Mouse (Mus musculus) Muller cell, postnatal 12 days (primary cell): ENCODE results near the gene Paxbp1.
A peak's percentile ranks its signal among the peaks of the same experiment; 100 is the strongest.
"Not testable (repeated sequence)": the region's sequence is repeated elsewhere in the genome, so short reads cannot be mapped to it uniquely, and the experiment has no call there.

Experiments used
- DNase-seq: peaks from one replicate; pipeline ENCODE4 v3.0.0-alpha.2; 2015; ENCODE audit errors: inconsistent ontology term

Paxbp1 gene

GRCm38 (mm10) chr16:91044270-91045182 lies at the start of gene Paxbp1:
Gene Paxbp1, minus strand, starts transcription at chr16:91044543.
- peak; percentile 98 for DNase-seq

GRCm38 (mm10) chr16:91086642-91087306 lies 42.4 kb upstream of the Paxbp1 start:
- DNase-seq = no peak

- no peak for DNase-seq
These were observed 41.0 kb upstream of the Paxbp1 start for GRCm38 (mm10) chr16:91085239-91085825.

GRCm38 (mm10) chr16:91084307-91085238 lies 40.2 kb upstream of the Paxbp1 start:
- DNase-seq = no peak

- no peak for DNase-seq
These were observed 38.8 kb upstream of the Paxbp1 start for GRCm38 (mm10) chr16:91083002-91083646.

- peak; percentile 44 for DNase-seq
These were observed 37.2 kb upstream of the Paxbp1 start for GRCm38 (mm10) chr16:91081508-91081907.

- DNase-seq = no peak
These were observed 31.8 kb upstream of the Paxbp1 start for GRCm38 (mm10) chr16:91076180-91076579.

GRCm38 (mm10) chr16:91075423-91075822 lies 31.1 kb upstream of the Paxbp1 start:
- DNase-seq = not testable (repeated sequence)

GRCm38 (mm10) chr16:91073163-91073892 lies 29.0 kb upstream of the Paxbp1 start:
- peak; percentile 80 for DNase-seq

- DNase-seq = no peak
These were observed 27.9 kb upstream of the Paxbp1 start for GRCm38 (mm10) chr16:91072256-91072655.

GRCm38 (mm10) chr16:91068969-91069368 lies 24.6 kb upstream of the Paxbp1 start:
- peak; percentile 28 for DNase-seq

GRCm38 (mm10) chr16:91067122-91067521 lies 22.8 kb upstream of the Paxbp1 start:
- DNase-seq = no peak

GRCm38 (mm10) chr16:91064583-91065365 lies 20.4 kb upstream of the Paxbp1 start:
- DNase-seq = no peak

GRCm38 (mm10) chr16:91063786-91064185 lies 19.4 kb upstream of the Paxbp1 start:
- DNase-seq = no peak

- no peak for DNase-seq
These were observed 17.4 kb upstream of the Paxbp1 start for GRCm38 (mm10) chr16:91061531-91062318.

- DNase-seq = no peak
These were observed 13.4 kb upstream of the Paxbp1 start for GRCm38 (mm10) chr16:91057741-91058140.

- no peak for DNase-seq
These were observed 12.9 kb upstream of the Paxbp1 start for GRCm38 (mm10) chr16:91057261-91057660.

- DNase-seq = peak; percentile 34
These were observed 11.9 kb upstream of the Paxbp1 start for GRCm38 (mm10) chr16:91056043-91056821.
